Mouse (Mus musculus) olfactory bulb, adult 2 months (tissue): ENCODE data around the gene Synj1.

Source experiments
- CTCF ChIP-seq: fragments of 200-500 bp; IDR thresholded peaks from 2 replicates; pipeline ENCODE4 v1.5.1; 2012; ENCODE audit warnings: low read depth, mild to moderate bottlenecking, low read length, moderate library complexity; ENCODE audit not compliant: insufficient read depth
- POLR2A ChIP-seq: fragments of 200-500 bp; IDR thresholded peaks from 2 replicates; pipeline ENCODE4 v1.6.1; 2012; ENCODE audit warnings: mild to moderate bottlenecking, low read depth, low read length, moderate library complexity; ENCODE audit not compliant: insufficient read depth

DNA sequence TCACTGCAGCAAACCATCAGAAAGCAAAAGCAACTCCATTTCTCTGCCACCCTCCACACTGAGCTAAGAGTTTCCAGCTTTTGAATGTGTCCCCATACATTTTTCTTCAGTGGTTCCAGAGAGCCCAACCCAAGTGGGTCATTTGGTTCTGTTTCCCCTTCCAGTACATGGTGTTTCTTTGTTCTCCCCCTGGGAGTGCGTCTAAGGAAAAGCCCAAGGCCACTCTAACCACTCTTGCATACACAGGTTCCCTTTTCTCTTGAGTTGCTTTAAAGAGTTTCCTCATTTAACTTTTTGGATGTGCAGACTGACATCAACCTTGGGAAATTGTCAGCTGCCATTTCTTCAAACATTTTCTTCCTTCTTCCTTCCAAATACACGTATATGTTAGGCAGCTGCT, 10.0 kb downstream of the Synj1 start:
- TF ChIP-seq CTCF (no peak), POLR2A (no peak)
